Mouse (Mus musculus) liver, adult 2 months (tissue): ENCODE measurements around the gene Eme1. TPM values are rescaled to one million over a fixed set of nuclear protein-coding genes. Genes with fewer than 3 reads are reported as not detected.

Experiments
- DNase-seq: peaks from one replicate; pipeline ENCODE4 v3.0.0-alpha.2; 2011; ENCODE audit warnings: low read depth, low spot score; ENCODE audit errors: extremely low read depth
- H3K27ac ChIP-seq: fragments of 200-500 bp; replicated peaks from 2 replicates; pipeline ENCODE4 v1.5.1; 2012; ENCODE audit warnings: low read depth, mild to moderate bottlenecking, control low read depth, inconsistent platforms, low read length; ENCODE audit not compliant: insufficient read depth
- H3K27me3 ChIP-seq: fragments of 200-500 bp; 2 replicates; pipeline ENCODE4 v1.6.1; 2012; ENCODE audit warnings: mild to moderate bottlenecking, moderate library complexity, low read length, inconsistent platforms; ENCODE audit not compliant: control insufficient read depth, insufficient read depth
- H3K36me3 ChIP-seq: fragments of 200-500 bp; 2 replicates; pipeline ENCODE4 v1.6.1; 2012; ENCODE audit warnings: low read length, inconsistent platforms; ENCODE audit not compliant: control insufficient read depth, insufficient read depth
- H3K4me1 ChIP-seq: fragments of 200-500 bp; 2 replicates; pipeline ENCODE4 v1.6.1; 2011; ENCODE audit warnings: low read length; ENCODE audit not compliant: control insufficient read depth, insufficient read depth
- H3K4me3 ChIP-seq: fragments of 200-500 bp; 2 replicates; pipeline ENCODE4 v1.5.1; 2011; ENCODE audit warnings: low read depth, mild to moderate bottlenecking, control low read depth, low read length, moderate library complexity; ENCODE audit not compliant: insufficient read depth
- H3K79me2 ChIP-seq: fragments of 200-500 bp; 2 replicates; pipeline ENCODE4 v1.6.1; 2012; ENCODE audit warnings: inconsistent platforms, mild to moderate bottlenecking, low read length, moderate library complexity; ENCODE audit not compliant: control insufficient read depth, insufficient read depth
- H3K9ac ChIP-seq: fragments of 200-500 bp; 2 replicates; pipeline ENCODE4 v1.6.1; 2012; ENCODE audit warnings: low read depth, mild to moderate bottlenecking, control low read depth, inconsistent platforms, low read length
- CTCF ChIP-seq: fragments of 200-500 bp; IDR thresholded peaks from 2 replicates; pipeline ENCODE4 v1.5.1; 2011; ENCODE audit warnings: low read depth, low read length, control low read depth
- POLR2A ChIP-seq: fragments of 200-500 bp; IDR thresholded peaks from 2 replicates; pipeline ENCODE4 v1.6.1; 2011; ENCODE audit warnings: low read length, control low read depth; ENCODE audit not compliant: insufficient read depth; ENCODE audit errors: extremely low read depth
- WGBS: fragments of 180-500 bp; shearing (Covaris S2); methylation state at CpG from one replicate; pipeline ENCODE4 v1.1.7; 2018; 5-methylcytosine and 5-hydroxymethylcytosine counted together
- polyA plus RNA-seq: library from polyadenylated mRNA; depleted of rRNA; stranded (reverse); fragments of >200 nt; gene quantifications from 2 replicates; pipeline ENCODE4 v1.2.3, GENCODE M21; 2012; rRNA removed
- total RNA-seq: library from RNA; depleted of rRNA; stranded (reverse); fragments of >200 nt; gene quantifications from 2 replicates; pipeline ENCODE4 v1.2.3, GENCODE M21; 2014; rRNA removed

Gene Eme1
- total and polyA plus RNA-seq, 2 experiments = 0.09 TPM; not detected in 1

DNA sequence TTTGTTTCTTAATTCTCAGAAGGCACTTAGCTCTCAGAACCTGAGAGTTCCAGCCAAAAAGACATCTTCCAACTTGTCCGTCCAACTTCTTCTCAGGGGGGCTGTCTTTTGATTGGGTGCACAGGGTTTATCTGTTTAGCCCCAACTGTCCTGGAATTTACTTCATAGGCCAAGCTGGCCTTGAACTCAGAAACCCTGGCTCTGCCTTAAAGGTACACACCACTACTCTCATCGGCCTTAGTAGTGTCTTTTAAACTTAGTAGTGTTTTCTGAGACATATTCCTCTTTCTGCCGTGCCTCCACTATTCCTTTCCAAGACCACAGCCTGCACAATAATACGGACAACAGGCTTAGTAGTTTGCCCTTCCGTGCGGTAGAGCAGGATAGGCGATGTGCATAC, 53.3 kb downstream of the Eme1 start:
- Histone ChIP-seq H3K9ac (peak overlapping the region; percentile 97), H3K27me3 (no peaks in the 10 kb centered on the region), H3K4me1 (peaks cover 27% of the 10 kb centered on the region), H3K4me3 (peak overlapping the region; percentile 94), H3K79me2 (peaks cover 19% of the 10 kb centered on the region; the same call in 1 of the 2 replicates), H3K36me3 (peaks cover 5% of the 10 kb centered on the region; the same call in 1 of the 2 replicates), H3K27ac (peak overlapping the region; percentile 93)
- peak; percentile 67 for DNase-seq
- no peak for TF ChIP-seq CTCF
- no peak for TF ChIP-seq POLR2A
- 33% methylated on average over 7 of the region's 7 CpGs for WGBS

DNA sequence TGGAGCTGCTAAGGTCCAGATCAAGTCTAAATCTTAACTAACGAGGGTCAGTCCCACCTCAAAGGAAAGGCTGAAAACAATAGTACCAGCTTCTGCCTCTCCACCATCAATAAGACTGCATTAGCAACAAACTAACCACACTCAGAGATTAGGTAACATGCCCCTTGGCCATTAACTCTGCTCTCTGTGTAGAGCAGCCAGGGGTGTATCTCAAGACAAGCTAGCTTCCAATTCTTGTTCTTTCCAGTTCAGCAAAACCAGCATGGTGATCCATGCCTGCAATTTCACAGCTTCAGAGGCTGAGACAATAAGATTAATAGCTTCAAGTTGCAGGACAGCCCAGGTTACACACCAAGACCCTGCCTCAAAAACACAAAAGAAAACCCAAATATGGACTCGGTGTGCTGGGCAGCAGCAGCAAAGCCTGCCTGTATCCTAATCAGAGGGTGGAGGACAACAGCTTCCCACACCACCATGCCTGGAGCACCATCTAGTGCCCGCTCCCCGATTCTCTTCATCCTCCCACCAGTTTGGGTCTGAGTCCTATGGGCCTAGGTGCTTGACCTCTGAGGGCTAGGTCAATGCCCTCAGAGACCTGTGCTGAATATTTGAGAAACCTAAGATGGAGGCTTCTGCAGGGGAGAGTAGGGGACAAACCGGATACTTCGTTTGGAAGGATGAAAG, 55.2 kb downstream of the Eme1 start:
- peaks cover 23% of the 10 kb centered on the region; the same call in 1 of the 2 replicates for H3K79me2 ChIP-seq
- H3K27ac ChIP-seq = peak overlapping the region; percentile 91
- no peaks in the 10 kb centered on the region for H3K27me3 ChIP-seq
- H3K4me3 ChIP-seq = no peak overlapping the region
- peak; percentile 83 for DNase-seq
- peaks cover 27% of the 10 kb centered on the region for H3K4me1 ChIP-seq
- WGBS = 19% methylated on average over 6 of the region's 6 CpGs
- TF ChIP-seq CTCF (peak; percentile 66), POLR2A (no peak)
- peak overlapping the region; percentile 7 for H3K9ac ChIP-seq
- H3K36me3 ChIP-seq = peaks cover 8% of the 10 kb centered on the region; the same call in 1 of the 2 replicates

DNA sequence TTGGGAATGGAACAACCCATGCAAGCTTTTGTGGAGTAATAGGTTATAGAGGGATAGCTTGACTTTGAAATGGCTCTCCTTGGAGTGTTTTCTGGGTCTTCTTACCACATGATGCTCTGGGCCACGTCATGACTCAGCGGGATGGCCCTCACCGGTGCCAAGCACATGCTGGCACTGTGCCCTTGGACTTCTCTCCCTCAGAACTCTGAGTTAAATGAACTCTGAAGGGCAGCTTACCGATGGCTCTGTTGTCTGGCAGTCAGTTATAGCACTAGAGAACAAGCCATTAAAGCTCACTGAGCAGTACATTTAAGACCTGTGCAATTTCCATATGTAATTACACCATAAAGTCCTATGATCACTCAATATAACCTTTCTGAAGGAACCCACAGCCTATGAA, 56.4 kb downstream of the Eme1 start:
- Histone ChIP-seq H3K9ac (no peak overlapping the region), H3K27me3 (no peaks in the 10 kb centered on the region), H3K4me3 (no peak overlapping the region), H3K36me3 (peaks cover 8% of the 10 kb centered on the region; the same call in 1 of the 2 replicates), H3K79me2 (peaks cover 23% of the 10 kb centered on the region; the same call in 1 of the 2 replicates), H3K27ac (peak overlapping the region; percentile 48; the same call in 1 of the 2 replicates), H3K4me1 (peaks cover 22% of the 10 kb centered on the region)
- peak; percentile 91 for DNase-seq
- TF ChIP-seq POLR2A (no peak), CTCF (no peak)
- WGBS = 17% methylated on average over 4 of the region's 4 CpGs

DNA sequence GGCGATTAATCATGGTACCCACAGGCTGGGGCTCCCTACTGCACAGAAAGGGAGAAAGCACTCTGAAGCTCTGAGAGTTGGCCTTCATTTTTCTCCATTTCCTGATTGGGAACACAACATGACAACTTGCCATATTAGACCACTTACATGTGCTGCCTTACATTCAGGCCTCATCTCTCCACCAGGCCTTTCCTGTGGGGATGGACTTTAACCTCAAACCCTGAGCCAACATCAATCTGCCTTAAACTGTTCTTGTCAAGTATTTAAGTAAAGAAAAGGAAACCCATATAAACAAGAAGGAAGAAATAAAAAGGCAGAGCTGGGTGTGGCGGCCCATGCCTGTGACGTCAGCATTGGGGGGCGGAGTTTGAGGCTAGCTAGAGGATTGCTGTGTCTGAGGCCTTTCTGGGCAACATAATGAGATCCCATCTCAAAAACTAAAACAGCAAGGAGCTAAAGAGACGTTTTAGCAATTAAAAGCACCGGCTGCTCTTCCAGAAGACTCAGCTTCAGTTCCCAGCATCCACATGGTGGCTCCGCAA, 57.4 kb downstream of the Eme1 start:
- H3K27ac ChIP-seq = 0 out of 2 replicates have a peak overlapping the region, but pooled peaks have one; percentile 12
- H3K36me3 ChIP-seq = peaks cover 10% of the 10 kb centered on the region; the same call in 1 of the 2 replicates
- no peaks in the 10 kb centered on the region for H3K27me3 ChIP-seq
- TF ChIP-seq POLR2A (no peak), CTCF (no peak)
- H3K79me2 ChIP-seq = peaks cover 21% of the 10 kb centered on the region; the same call in 1 of the 2 replicates
- H3K4me3 ChIP-seq = no peak overlapping the region
- peaks cover 29% of the 10 kb centered on the region for H3K4me1 ChIP-seq
- H3K9ac ChIP-seq = no peak overlapping the region
- no peak for DNase-seq
- 72% methylated on average over 7 of the region's 7 CpGs for WGBS

Other genes starting within 250 kb of the Eme1 start
- gene Cacna1g, start 179.8 kb downstream of the Eme1 start, total RNA-seq = under 0.01 and 0.07 TPM in 2 replicates
- 0.26 and 0.51 TPM in 2 replicates for gene Cacna1g, start 179.8 kb downstream of the Eme1 start, polyA plus RNA-seq
- not detected in 2 replicates for gene Spata20, start 167.8 kb downstream of the Eme1 start, total RNA-seq
- gene Spata20, start 167.8 kb downstream of the Eme1 start, polyA plus RNA-seq = not detected in 2 replicates
- not detected in 2 replicates for gene Epn3, start 154.0 kb downstream of the Eme1 start, total RNA-seq
- gene Epn3, start 154.0 kb downstream of the Eme1 start, polyA plus RNA-seq = 0.05 and 0.11 TPM in 2 replicates
- gene Mycbpap, start 132.2 kb downstream of the Eme1 start, total RNA-seq = 0.09 TPM in 1 of 2 replicates, not detected in the other
- 0.02 and 0.04 TPM in 2 replicates for gene Mycbpap, start 132.2 kb downstream of the Eme1 start, polyA plus RNA-seq
- 2.1 and 2.6 TPM in 2 replicates for gene Rsad1, start 104.7 kb downstream of the Eme1 start, total RNA-seq
- 5.7 and 8.0 TPM in 2 replicates for gene Rsad1, start 104.7 kb downstream of the Eme1 start, polyA plus RNA-seq
- gene Chad, start 88.9 kb downstream of the Eme1 start, total RNA-seq = not detected in 2 replicates
- not detected in 2 replicates for gene Chad, start 88.9 kb downstream of the Eme1 start, polyA plus RNA-seq
- gene Acsf2, start 52.1 kb downstream of the Eme1 start, total RNA-seq = 42.4 and 43.4 TPM in 2 replicates
- 81.9 and 97.8 TPM in 2 replicates for gene Acsf2, start 52.1 kb downstream of the Eme1 start, polyA plus RNA-seq
- gene Lrrc59, start 24.2 kb downstream of the Eme1 start, total RNA-seq = 40.6 and 46.3 TPM in 2 replicates
- 41.2 and 43.8 TPM in 2 replicates for gene Lrrc59, start 24.2 kb downstream of the Eme1 start, polyA plus RNA-seq
- gene Mrpl27, start 197 bp downstream of the Eme1 start, total RNA-seq = 87.4 and 112 TPM in 2 replicates
- 68.7 and 74.6 TPM in 2 replicates for gene Mrpl27, start 197 bp downstream of the Eme1 start, polyA plus RNA-seq
- gene Xylt2, start 23.6 kb upstream of the Eme1 start, total RNA-seq = 11.4 and 12.6 TPM in 2 replicates
- 18.9 and 19.7 TPM in 2 replicates for gene Xylt2, start 23.6 kb upstream of the Eme1 start, polyA plus RNA-seq
- not detected in 2 replicates for gene Gm11541, start 50.5 kb upstream of the Eme1 start, total RNA-seq
- gene Gm11541, start 50.5 kb upstream of the Eme1 start, polyA plus RNA-seq = not detected in 2 replicates
- gene Cdc34b, start 87.8 kb upstream of the Eme1 start, total RNA-seq = not detected in 2 replicates
- gene Cdc34b, start 87.8 kb upstream of the Eme1 start, polyA plus RNA-seq = 0.07 TPM in 1 of 2 replicates, not detected in the other
- gene Tmem92, start 128.7 kb upstream of the Eme1 start, total RNA-seq = not detected in 2 replicates
- gene Tmem92, start 128.7 kb upstream of the Eme1 start, polyA plus RNA-seq = not detected in 2 replicates